Mouse (Mus musculus) limb, embryonic 14.5 days (tissue): Measurements from ENCODE around the gene Slco4a1. TPM values are rescaled to one million over a fixed set of nuclear protein-coding genes. Genes with fewer than 3 reads are reported as not detected.

ENCODE experiments used
- ATAC-seq: fragments of 200-750 bp; cut with Nextera tagmentation; 2 replicates; pipeline ENCODE4 v1.8.0; 2017; ENCODE audit warnings: low read depth, moderate number of reproducible peaks, moderate TSS enrichment; ENCODE audit not compliant: low FRiP score
- DNase-seq: peaks from one replicate; pipeline ENCODE4 v3.0.0-alpha.2; 2015; ENCODE audit warnings: low spot score
- H3K27ac ChIP-seq: fragments of 300-500 bp; sonication (generic); replicated peaks from 2 replicates; pipeline ENCODE4 v1.5.1; 2014; ENCODE audit warnings: low read depth, mild to moderate bottlenecking, low read length, moderate library complexity, mixed read lengths
- H3K27me3 ChIP-seq: fragments of 300-500 bp; sonication (generic); 2 replicates; pipeline ENCODE4 v1.6.1; 2014; ENCODE audit warnings: low read length, mixed read lengths; ENCODE audit not compliant: control insufficient read depth, insufficient read depth
- H3K36me3 ChIP-seq: fragments of 300-500 bp; sonication (generic); 2 replicates; pipeline ENCODE4 v1.6.1; 2014; ENCODE audit warnings: mild to moderate bottlenecking, low read length, moderate library complexity, mixed read lengths; ENCODE audit not compliant: control insufficient read depth, insufficient read depth
- H3K4me1 ChIP-seq: fragments of 300-500 bp; sonication (generic); 2 replicates; pipeline ENCODE4 v1.6.1; 2014; ENCODE audit warnings: antibody characterized with exemption, low read length, mixed read lengths; ENCODE audit not compliant: control insufficient read depth, insufficient read depth
- H3K4me2 ChIP-seq: fragments of 300-500 bp; sonication (generic); replicated peaks from 2 replicates; pipeline ENCODE4 v1.6.1; 2014; ENCODE audit warnings: low read depth, mild to moderate bottlenecking, low read length, moderate library complexity; ENCODE audit not compliant: severe bottlenecking
- H3K4me3 ChIP-seq: fragments of 300-500 bp; sonication (generic); replicated peaks from 2 replicates; pipeline ENCODE4 v1.5.1; 2014; ENCODE audit warnings: low read length
- H3K9ac ChIP-seq: fragments of 300-500 bp; sonication (generic); 2 replicates; pipeline ENCODE4 v1.6.1; 2014; ENCODE audit warnings: mild to moderate bottlenecking, low read depth, low read length, moderate library complexity; ENCODE audit not compliant: severe bottlenecking
- H3K9me3 ChIP-seq: fragments of 300-500 bp; sonication (generic); 2 replicates; pipeline ENCODE4 v1.6.1; 2016; ENCODE audit warnings: low read length; ENCODE audit not compliant: control insufficient read depth
- POLR2A ChIP-seq: fragments of 200-500 bp; IDR thresholded peaks from 2 replicates; pipeline ENCODE4 v1.8.0; 2012; ENCODE audit warnings: inconsistent platforms, mild to moderate bottlenecking, moderate library complexity, borderline replicate concordance; ENCODE audit not compliant: insufficient read depth, insufficient read length; ENCODE audit errors: extremely low read depth
- WGBS: fragments of 180-500 bp; shearing (Covaris S2); extraction: QIAGEN DNeasy Blood & Tissue Kit; methylation state at CpG from one replicate; pipeline ENCODE4 v1.1.7; 2014; 5-methylcytosine and 5-hydroxymethylcytosine counted together
- polyA plus RNA-seq, 2 experiments: library from polyadenylated mRNA; depleted of rRNA in 1 of 2; stranded (reverse) in 1 of 2; unstranded in 1 of 2; fragments of >200 nt; fragmentation: Nextera tagmentation in 1 of 2; extraction: Ambion mirVana in 1 of 2; gene quantifications; 2 replicates each; pipeline versions ENCODE4 v1.2.1 to v1.2.3; 2012 to 2014

Gene Slco4a1
- polyA plus RNA-seq, 2 experiments = 0.41 to 0.87 TPM

DNA sequence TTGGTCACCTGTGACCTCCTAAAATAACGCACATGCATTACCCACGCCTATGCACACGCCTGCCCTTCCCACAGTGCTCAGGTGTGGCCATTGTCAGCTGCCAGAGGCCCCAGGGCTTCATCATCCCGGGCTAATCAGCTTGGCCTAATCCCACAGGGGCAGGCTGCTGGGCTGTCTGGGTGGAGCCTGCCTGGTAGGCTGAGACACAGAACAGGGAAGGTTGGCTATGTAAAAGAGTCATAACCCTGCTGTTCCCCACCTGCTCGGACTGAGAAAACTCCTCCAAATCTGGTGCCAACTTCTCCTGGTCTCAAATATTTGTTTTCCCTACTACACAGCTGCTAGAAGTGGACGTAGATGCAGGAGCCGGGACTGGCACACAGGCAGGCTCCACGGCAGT lies 4.8 kb downstream of the Slco4a1 start:
- Histone ChIP-seq H3K4me1 (peaks cover 7% of the 10 kb centered on the region), H3K36me3 (no peaks in the 10 kb centered on the region), H3K9me3 (no peaks in the 10 kb centered on the region), H3K27me3 (peaks cover 22% of the 10 kb centered on the region), H3K27ac (no peak overlapping the region), H3K4me3 (no peak overlapping the region), H3K4me2 (no peak overlapping the region), H3K9ac (no peak overlapping the region)
- DNase-seq (no peak), ATAC-seq (no peak)
- no peak for TF ChIP-seq POLR2A
- 55% methylated on average over 8 of the region's 8 CpGs for WGBS

- no peak for TF ChIP-seq POLR2A
- ATAC-seq = no peak
- 84% methylated on average over 8 of the region's 8 CpGs for WGBS
- no peaks in the 10 kb centered on the region for H3K36me3 ChIP-seq
- no peaks in the 10 kb centered on the region for H3K9me3 ChIP-seq
- no peak overlapping the region for H3K27ac ChIP-seq
- no peak for DNase-seq
- peaks cover 4% of the 10 kb centered on the region; the same call in 1 of the 2 replicates for H3K27me3 ChIP-seq
- no peak overlapping the region for H3K4me3 ChIP-seq
- no peaks in the 10 kb centered on the region for H3K4me1 ChIP-seq
- H3K4me2 ChIP-seq = no peak overlapping the region
- no peak overlapping the region for H3K9ac ChIP-seq
Measured at GRCm38 (mm10) chr2:180462593-180462992, 6.5 kb downstream of the Slco4a1 start.

DNA sequence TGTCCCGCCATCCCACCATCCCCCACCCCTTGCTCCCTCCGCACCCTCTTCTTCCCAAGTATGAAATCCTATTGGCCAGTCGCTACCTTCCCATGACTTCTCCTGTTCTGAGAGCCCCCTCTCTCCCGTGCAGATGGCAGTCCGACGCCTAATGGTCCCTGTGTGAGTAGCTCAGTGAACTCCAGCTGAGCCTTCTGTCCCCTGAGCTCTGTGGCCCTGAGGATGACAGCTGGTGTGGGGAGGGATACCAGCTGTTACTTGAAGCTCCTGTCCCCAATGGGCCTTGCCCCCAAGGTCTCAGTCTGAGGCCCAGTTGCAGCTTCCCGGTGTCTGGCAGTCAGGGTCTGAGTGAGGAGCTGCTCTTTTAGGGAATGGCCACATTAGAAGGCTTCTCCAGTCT lies 10.5 kb downstream of the Slco4a1 start:
- H3K27ac ChIP-seq = no peak overlapping the region
- DNase-seq (no peak), ATAC-seq (no peak)
- WGBS = 71% methylated on average over 7 of the region's 7 CpGs
- H3K4me1 ChIP-seq = no peaks in the 10 kb centered on the region
- TF ChIP-seq POLR2A = no peak
- no peak overlapping the region for H3K9ac ChIP-seq
- H3K4me3 ChIP-seq = no peak overlapping the region
- no peak overlapping the region for H3K4me2 ChIP-seq
- no peaks in the 10 kb centered on the region for H3K36me3 ChIP-seq
- H3K27me3 ChIP-seq = no peaks in the 10 kb centered on the region
- H3K9me3 ChIP-seq = no peaks in the 10 kb centered on the region

- Histone ChIP-seq H3K4me2 (no peak overlapping the region), H3K27me3 (no peaks in the 10 kb centered on the region), H3K9ac (no peak overlapping the region), H3K4me1 (no peaks in the 10 kb centered on the region; the same call in 1 of the 2 replicates), H3K4me3 (no peak overlapping the region), H3K27ac (no peak overlapping the region), H3K36me3 (no peaks in the 10 kb centered on the region), H3K9me3 (no peaks in the 10 kb centered on the region)
- ATAC-seq (no peak), DNase-seq (no peak)
- WGBS = 91% methylated on average over 8 of the region's 8 CpGs
- TF ChIP-seq POLR2A = no peak
Measured at GRCm38 (mm10) chr2:180468871-180469270, 12.8 kb downstream of the Slco4a1 start.

GRCm38 (mm10) chr2:180469768-180470167 lies 13.7 kb downstream of the Slco4a1 start:
- no peak for DNase-seq
- H3K4me3 ChIP-seq = no peak overlapping the region
- H3K27me3 ChIP-seq = no peaks in the 10 kb centered on the region
- TF ChIP-seq POLR2A = no peak
- no peak overlapping the region for H3K4me2 ChIP-seq
- H3K9ac ChIP-seq = no peak overlapping the region
- WGBS = 63% methylated on average over 9 of the region's 9 CpGs
- ATAC-seq = no peak
- no peaks in the 10 kb centered on the region for H3K36me3 ChIP-seq
- H3K9me3 ChIP-seq = no peaks in the 10 kb centered on the region
- H3K27ac ChIP-seq = no peak overlapping the region
- H3K4me1 ChIP-seq = no peaks in the 10 kb centered on the region; the same call in 1 of the 2 replicates
